Mouse (Mus musculus): Measurements from ENCODE around the gene Fam169a.
"Not testable (repeated sequence)": the region's sequence is repeated elsewhere in the genome, so short reads cannot be mapped to it uniquely, and the experiment has no call there.

The Fam169a gene

GRCm38 (mm10) chr13:97080201-97080600 is 13.1 kb downstream of the Fam169a start:
- no peak for DNase-seq (ENCODE audit: low read depth)

GRCm38 (mm10) chr13:97080615-97081014 is 13.5 kb downstream of the Fam169a start:
- no peak for DNase-seq (ENCODE audit: low read depth)

- no peak for DNase-seq (ENCODE audit: low read depth)
These were observed 15.3 kb downstream of the Fam169a start for GRCm38 (mm10) chr13:97082432-97082831.

DNA sequence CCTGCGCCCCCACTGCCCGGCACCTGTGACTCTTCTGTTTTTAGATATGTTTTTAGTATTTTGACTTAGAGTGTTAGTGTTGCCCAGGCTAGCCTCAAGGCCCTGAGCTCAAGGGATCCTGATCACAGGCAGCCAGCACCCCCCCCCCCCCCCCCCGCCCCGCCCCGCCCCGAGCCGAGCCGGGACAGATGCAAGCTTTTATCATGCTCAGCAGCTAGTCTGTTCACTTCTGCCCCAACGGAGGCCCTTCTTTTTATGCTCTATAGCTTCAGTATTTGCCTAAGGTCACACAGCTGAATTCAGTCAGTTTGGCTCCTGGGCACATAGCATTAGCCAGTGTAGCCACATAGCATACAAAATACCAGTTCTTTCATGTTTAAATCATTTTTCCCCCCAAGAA is 19.2 kb downstream of the Fam169a start:
- DNase-seq (ENCODE audit: low read depth) = no peak

- DNase-seq (ENCODE audit: low read depth) = no peak
These were observed 20.3 kb downstream of the Fam169a start for GRCm38 (mm10) chr13:97087421-97087820.

DNA sequence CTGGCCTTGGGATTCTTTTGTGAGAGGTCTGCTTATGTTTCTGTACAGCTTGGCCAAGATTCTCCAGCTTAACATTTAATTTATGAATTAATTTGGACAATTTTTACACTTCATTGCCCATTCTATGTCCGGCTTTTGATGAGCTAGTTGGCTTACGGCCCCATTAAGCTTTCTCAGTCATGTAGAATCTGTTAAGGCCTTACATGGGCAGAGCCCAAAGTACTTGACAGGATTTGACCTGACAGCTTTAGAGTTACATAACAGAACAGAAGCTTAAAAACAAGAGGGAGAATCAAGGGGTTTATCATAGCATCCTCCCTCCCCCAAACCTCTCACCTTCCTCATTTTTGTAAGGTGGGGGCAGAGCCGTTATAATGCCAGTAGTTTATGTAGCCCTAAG is 21.1 kb downstream of the Fam169a start:
- DNase-seq (ENCODE audit: low read depth) = no peak

DNA sequence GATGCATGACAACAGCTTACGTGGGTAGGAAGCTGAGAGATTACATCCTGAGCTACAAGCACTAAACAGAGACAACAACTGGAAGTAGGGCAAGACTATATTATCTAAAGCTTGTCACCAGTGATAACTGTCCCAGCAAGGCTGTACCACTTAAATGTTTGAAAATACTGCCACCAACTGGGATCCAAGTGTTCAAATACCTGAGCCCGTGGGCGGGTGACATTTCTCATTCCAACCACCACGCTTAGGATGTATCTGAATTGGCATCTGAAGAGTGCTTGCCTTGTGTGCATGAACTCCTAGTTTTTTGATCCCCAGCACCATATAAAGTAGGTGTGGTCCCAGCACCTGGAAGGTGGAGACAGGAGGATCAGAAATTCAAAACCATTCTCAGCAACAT is 28.6 kb downstream of the Fam169a start:
- DNase-seq (ENCODE audit: low read depth) = no peak

DNA sequence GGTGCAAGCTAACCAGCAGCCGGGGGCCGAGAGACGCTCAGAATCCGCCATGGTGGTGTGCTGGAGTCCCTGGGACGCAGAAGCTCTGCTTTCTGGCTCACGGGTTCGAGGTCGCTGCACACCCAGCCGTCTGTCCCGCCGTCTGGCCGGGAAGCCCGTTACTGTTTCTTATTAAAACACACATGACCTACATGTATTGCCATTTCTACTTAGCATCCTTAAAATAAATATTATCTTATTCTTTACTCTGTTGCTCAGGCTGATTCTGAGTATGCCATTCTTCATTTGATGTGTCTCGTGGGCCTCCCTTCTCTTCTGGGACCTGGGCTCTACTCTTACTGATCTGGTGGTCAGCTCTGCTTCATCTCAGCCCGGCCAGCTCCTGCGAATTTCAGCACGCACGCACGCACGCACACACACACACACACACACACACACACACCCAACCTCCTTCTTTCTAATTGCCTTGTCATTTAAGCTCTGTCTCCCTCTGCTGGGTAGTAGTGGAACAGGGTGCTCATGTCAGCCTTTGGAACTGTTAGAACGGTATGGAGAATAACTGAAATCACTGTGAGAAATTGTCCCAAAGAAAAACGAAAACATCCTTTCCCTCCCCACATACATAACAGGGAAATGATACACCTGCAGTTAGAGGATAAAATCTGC is 32.2 kb downstream of the Fam169a start, which contains the start of gene Gm6169:
Gm6169 (minus strand) TSS at position 51 of the 666 bp plus-strand sequence.
- peak; percentile 48 for DNase-seq (ENCODE audit: low read depth)

DNA sequence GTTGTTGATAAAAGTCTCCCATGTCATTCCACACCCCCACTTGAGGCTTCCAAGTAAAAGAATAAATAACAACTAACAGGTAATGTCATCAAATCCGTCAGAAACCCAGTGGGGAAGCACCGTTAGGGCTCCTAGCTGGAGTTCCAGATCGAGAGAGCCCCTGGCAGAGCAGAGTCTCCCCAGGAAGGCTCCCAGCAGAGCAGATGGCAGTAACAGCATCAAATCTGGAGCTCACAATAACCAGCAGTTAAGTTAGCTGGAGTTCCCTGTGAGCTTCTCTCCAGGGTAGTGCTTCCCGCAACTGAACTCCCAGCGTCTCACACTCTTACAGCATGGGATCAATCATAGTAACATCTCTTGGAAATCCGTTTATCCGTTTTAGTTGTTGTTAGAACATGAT is 37.9 kb downstream of the Fam169a start:
- DNase-seq (ENCODE audit: low read depth) = no peak

GRCm38 (mm10) chr13:97107721-97108120 is 40.6 kb downstream of the Fam169a start:
- not testable (repeated sequence) for DNase-seq (ENCODE audit: low read depth)

- no peak for DNase-seq (ENCODE audit: low read depth)
These were observed 42.0 kb downstream of the Fam169a start for GRCm38 (mm10) chr13:97109046-97109445.

- DNase-seq (ENCODE audit: low read depth) = no peak
These were observed 54.3 kb downstream of the Fam169a start for GRCm38 (mm10) chr13:97121341-97121740.

DNA sequence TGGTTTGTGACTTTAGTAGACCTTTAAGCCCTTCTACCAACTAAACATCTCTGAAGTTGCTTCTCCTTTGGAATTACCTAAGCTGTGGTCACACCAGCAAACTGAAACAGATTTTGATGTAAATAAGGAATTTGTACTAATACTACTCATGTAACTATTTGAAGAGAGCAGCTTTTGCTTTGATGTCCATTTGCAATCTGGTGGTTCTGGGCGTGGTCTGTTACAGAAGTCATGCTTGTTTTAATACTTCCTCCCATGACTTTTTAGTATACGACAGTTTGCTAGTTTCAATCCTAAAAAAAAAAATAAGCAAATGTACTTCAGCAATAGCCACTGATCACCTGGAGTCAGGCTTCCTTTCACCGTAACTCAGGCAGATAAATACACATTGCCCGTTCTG is 62.6 kb downstream of the Fam169a start:
- not testable (repeated sequence) for DNase-seq (ENCODE audit: low read depth)

DNA sequence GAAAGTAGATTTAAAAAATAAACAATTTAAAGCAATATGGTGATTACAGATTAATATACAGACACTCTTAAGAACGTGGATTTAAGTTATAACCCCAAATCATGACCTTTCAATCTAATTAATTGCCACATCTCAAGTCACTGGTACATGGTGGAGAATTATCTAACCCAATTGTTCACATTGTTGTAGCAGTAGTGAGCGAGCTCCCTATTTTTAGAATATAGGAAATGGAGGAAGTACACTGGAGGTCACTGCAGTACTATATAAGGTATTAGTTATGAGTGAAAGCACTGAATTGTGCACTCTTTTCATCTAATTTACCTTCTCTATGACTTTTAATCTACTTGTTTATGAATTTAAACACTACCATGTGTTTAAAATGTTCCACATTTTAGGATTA is 63.3 kb downstream of the Fam169a start:
- not testable (repeated sequence) for DNase-seq (ENCODE audit: low read depth)

GRCm38 (mm10) chr13:97137466-97138400 is 70.6 kb downstream of the Fam169a start, which contains the start of the genes Gfm2 and Nsa2:
TSS of gene Gfm2 (plus strand) at chr13:97137937.
TSS of gene Nsa2 (minus strand) at chr13:97137937.
- DNase-seq (ENCODE audit: low read depth) = peak; percentile 97

- peak; percentile 20 for DNase-seq (ENCODE audit: low read depth)
These were observed 71.4 kb downstream of the Fam169a start for GRCm38 (mm10) chr13:97138404-97138931.

- DNase-seq (ENCODE audit: low read depth) = no peak
These were observed 75.2 kb downstream of the Fam169a start for GRCm38 (mm10) chr13:97142321-97142720.

DNA sequence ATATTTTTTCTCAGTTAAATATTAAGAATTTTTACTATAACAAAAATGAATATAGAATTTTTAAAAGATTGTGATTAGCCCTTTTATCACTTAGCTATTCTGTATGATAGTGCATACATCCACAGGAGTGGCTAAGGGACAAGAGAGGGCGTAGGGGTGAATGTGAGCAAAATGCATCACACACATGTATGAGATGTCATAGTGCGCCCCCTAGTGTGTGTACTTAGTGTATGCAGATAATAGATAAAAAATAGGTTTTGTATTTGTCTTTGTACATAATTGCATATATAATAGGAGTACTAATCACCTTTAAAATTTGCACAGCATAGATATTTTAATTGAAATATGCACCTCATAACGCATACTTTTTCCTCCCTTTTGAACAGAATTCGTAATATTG is 78.7 kb downstream of the Fam169a start:
- DNase-seq (ENCODE audit: low read depth) = peak; percentile 80

GRCm38 (mm10) chr13:97175520-97176264 is 108.6 kb downstream of the Fam169a start:
- no peak for DNase-seq (ENCODE audit: low read depth)

GRCm38 (mm10) chr13:97176731-97177130 is 109.6 kb downstream of the Fam169a start:
- DNase-seq (ENCODE audit: low read depth) = no peak

DNA sequence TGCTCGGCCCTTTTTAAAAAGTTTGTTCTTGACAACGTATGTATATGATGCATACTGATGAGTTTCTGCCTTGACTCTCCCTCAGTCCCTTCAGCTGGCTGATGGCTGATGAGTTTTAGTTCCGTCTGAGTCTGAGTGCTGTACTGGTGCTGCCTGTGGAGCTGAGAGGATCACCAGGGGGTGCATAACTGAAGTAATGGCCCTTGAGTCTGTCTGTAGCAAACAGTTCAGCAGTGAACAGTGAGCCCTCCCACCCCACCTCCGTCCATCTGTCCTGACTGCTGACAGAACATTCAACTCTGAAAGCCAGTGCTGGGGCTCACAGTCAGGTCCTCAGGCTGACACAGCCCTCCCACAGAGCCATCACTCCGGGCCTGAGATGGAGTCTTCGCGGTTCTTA is 111.9 kb downstream of the Fam169a start:
- no peak for DNase-seq (ENCODE audit: low read depth)

All from induced T-regulatory cell, adult 2 months (primary cell).